Mouse (Mus musculus) small intestine, adult 2 months (tissue): Measurements from ENCODE around the gene Parp12. TPM values are rescaled to one million over a fixed set of nuclear protein-coding genes. Genes with fewer than 3 reads are reported as not detected.
A peak's percentile ranks its signal among the peaks of the same experiment; 100 is the strongest.

Experiments used
- H3K27ac ChIP-seq: fragments of 200-500 bp; 2 replicates; pipeline ENCODE4 v1.5.1; 2012; ENCODE audit warnings: low read depth, low read length, control low read depth, inconsistent platforms; ENCODE audit not compliant: insufficient read depth
- H3K27me3 ChIP-seq: fragments of 200-500 bp; 2 replicates; pipeline ENCODE4 v1.6.1; 2012; ENCODE audit warnings: mild to moderate bottlenecking, moderate library complexity, low read length, inconsistent platforms; ENCODE audit not compliant: control insufficient read depth, insufficient read depth
- H3K36me3 ChIP-seq: fragments of 200-500 bp; 2 replicates; pipeline ENCODE4 v1.6.1; 2012; ENCODE audit warnings: mild to moderate bottlenecking, low read length, control low read depth, inconsistent platforms; ENCODE audit not compliant: control insufficient read depth, insufficient read depth
- H3K4me1 ChIP-seq: fragments of 200-500 bp; 2 replicates; pipeline ENCODE4 v1.6.1; 2012; ENCODE audit warnings: low read length, inconsistent platforms, mixed read lengths; ENCODE audit not compliant: control insufficient read depth, insufficient read depth, insufficient read length
- H3K4me3 ChIP-seq: fragments of 200-500 bp; 2 replicates; pipeline ENCODE4 v1.5.1; 2012; ENCODE audit warnings: low read depth, mild to moderate bottlenecking, control low read depth, inconsistent platforms, low read length, moderate library complexity
- CTCF ChIP-seq: fragments of 200-500 bp; IDR thresholded peaks from 2 replicates; pipeline ENCODE4 v1.5.1; 2012; ENCODE audit warnings: low read depth, mild to moderate bottlenecking, control low read depth, inconsistent platforms, low read length, moderate library complexity, mixed read lengths; ENCODE audit not compliant: insufficient replicate concordance, insufficient read length; ENCODE audit errors: extremely low read depth
- POLR2A ChIP-seq: fragments of 200-500 bp; IDR thresholded peaks from 2 replicates; pipeline ENCODE4 v1.6.1; 2012; ENCODE audit warnings: low read depth, mild to moderate bottlenecking, control low read depth, inconsistent platforms, low read length, moderate library complexity
- WGBS: fragments of 180-500 bp; shearing (Covaris S2); methylation state at CpG from one replicate; pipeline ENCODE4 v1.1.7; 2018; 5-methylcytosine and 5-hydroxymethylcytosine counted together
- polyA plus RNA-seq: library from polyadenylated mRNA; depleted of rRNA; stranded (reverse); fragments of >200 nt; gene quantifications from 2 replicates; pipeline ENCODE4 v1.2.3, GENCODE M21; 2012; rRNA removed

Gene Parp12
- polyA plus RNA-seq, result 35.0 and 103 TPM in 2 replicates

GRCm38 (mm10) chr6:39117584-39118455, at the start of gene Parp12:
Gene Parp12 (minus strand): TSS chr6:39118349.
- peak within 1 kb of the TSS; percentile 84 for H3K27ac ChIP-seq
- H3K36me3 ChIP-seq, result peaks cover 8% of the 10 kb centered on the region
- WGBS, result 1% methylated on average over 101 of the region's 101 CpGs
- peak within 1 kb of the TSS; percentile 87 for H3K4me3 ChIP-seq
- H3K4me1 ChIP-seq, result peaks cover 10% of the 10 kb centered on the region; the same call in 1 of the 2 replicates
- TF ChIP-seq POLR2A (peak; percentile 64), CTCF (no peak)
- no peaks in the 10 kb centered on the region for H3K27me3 ChIP-seq

DNA sequence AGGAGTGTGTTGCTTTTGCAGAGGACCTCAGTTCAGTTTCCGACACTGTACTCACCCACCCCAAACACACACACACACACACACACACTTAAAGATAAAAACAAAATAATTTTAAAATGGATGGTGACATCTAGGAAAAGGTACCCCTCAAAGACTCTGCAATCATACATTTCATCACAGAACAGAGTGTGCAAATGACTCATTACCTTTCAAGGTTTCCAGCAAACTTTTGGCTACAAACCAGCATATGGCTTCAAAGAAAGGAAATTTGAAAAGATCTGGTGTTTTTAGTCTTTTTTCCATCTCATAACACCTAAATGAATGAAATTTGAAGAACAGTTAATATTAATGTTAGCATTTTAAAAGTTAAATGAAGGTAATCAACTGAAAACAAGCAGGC, 46.7 kb upstream of the Parp12 start:
- TF ChIP-seq CTCF (no peak), POLR2A (no peak)
- Histone ChIP-seq H3K27ac (no peak overlapping the region), H3K36me3 (peaks cover 31% of the 10 kb centered on the region), H3K4me1 (peaks cover 2% of the 10 kb centered on the region; the same call in 1 of the 2 replicates), H3K4me3 (no peak overlapping the region), H3K27me3 (no peaks in the 10 kb centered on the region)
- WGBS, result 100% methylated on average over 1 of the region's 1 CpGs

- Histone ChIP-seq H3K36me3 (peaks cover 22% of the 10 kb centered on the region), H3K4me1 (no peaks in the 10 kb centered on the region), H3K27ac (no peak overlapping the region), H3K27me3 (no peaks in the 10 kb centered on the region), H3K4me3 (no peak overlapping the region)
- 94% methylated on average over 6 of the region's 6 CpGs for WGBS
- TF ChIP-seq POLR2A (no peak), CTCF (no peak)
Observed at GRCm38 (mm10) chr6:39161975-39162374, 43.8 kb upstream of the Parp12 start.

- Histone ChIP-seq H3K4me1 (no peaks in the 10 kb centered on the region; the same call in 1 of the 2 replicates), H3K4me3 (no peak overlapping the region), H3K27ac (no peak overlapping the region), H3K27me3 (no peaks in the 10 kb centered on the region), H3K36me3 (peaks cover 65% of the 10 kb centered on the region)
- WGBS, result 71% methylated on average over 6 of the region's 6 CpGs
- TF ChIP-seq POLR2A (no peak), CTCF (no peak)
Observed at GRCm38 (mm10) chr6:39146041-39146440, 27.9 kb upstream of the Parp12 start.

GRCm38 (mm10) chr6:39132556-39132955, 14.4 kb upstream of the Parp12 start:
- Histone ChIP-seq H3K27me3 (no peaks in the 10 kb centered on the region), H3K36me3 (peaks cover 20% of the 10 kb centered on the region), H3K4me1 (no peaks in the 10 kb centered on the region), H3K27ac (no peak overlapping the region), H3K4me3 (no peak overlapping the region)
- no peak for TF ChIP-seq CTCF
- TF ChIP-seq POLR2A, result no peak
- 83% methylated on average over 5 of the region's 5 CpGs for WGBS

- Histone ChIP-seq H3K36me3 (peaks cover 16% of the 10 kb centered on the region), H3K27ac (no peak overlapping the region), H3K4me3 (no peak overlapping the region), H3K4me1 (no peaks in the 10 kb centered on the region), H3K27me3 (no peaks in the 10 kb centered on the region)
- TF ChIP-seq POLR2A (no peak), CTCF (no peak)
- WGBS, result 44% methylated on average over 4 of the region's 4 CpGs
Observed at GRCm38 (mm10) chr6:39131480-39131879, 13.3 kb upstream of the Parp12 start.

DNA sequence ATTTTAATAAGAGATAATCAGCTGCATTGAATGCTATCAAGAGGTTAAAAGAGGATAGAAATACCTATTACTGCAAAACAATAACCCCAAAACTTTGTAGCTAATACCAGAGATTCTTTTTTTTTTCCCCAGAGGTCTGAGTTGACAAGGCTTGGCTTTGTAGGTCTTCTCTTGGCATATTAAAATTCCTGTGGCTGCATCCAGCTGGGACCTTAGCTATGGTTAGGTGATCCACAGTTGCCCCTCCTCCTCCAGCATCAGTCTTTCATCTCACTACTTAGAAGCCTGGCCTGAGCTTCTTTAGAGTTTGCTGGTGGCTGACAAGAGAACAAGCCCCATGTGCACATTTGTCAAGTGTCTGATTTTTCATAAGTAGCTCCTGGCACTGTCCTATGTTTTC, 6.6 kb upstream of the Parp12 start:
- no peaks in the 10 kb centered on the region for H3K4me1 ChIP-seq
- no peak for TF ChIP-seq CTCF
- H3K4me3 ChIP-seq, result no peak overlapping the region
- no peaks in the 10 kb centered on the region for H3K27me3 ChIP-seq
- no peak overlapping the region for H3K27ac ChIP-seq
- H3K36me3 ChIP-seq, result 0 out of 2 replicates have a peak, but pooled peaks cover 2% of the 10 kb centered on the region
